Mouse (Mus musculus) ovary, postnatal 36 days (tissue): ENCODE data around the gene Aqp12.
"Not testable (repeated sequence)": the region's sequence is repeated elsewhere in the genome, so short reads cannot be mapped to it uniquely, and the experiment has no call there.

ENCODE experiments used
- DNase-seq: peaks from one replicate; pipeline ENCODE4 v3.0.0; 2022; ENCODE audit warnings: low spot score, mixed read lengths

Aqp12 gene

DNA sequence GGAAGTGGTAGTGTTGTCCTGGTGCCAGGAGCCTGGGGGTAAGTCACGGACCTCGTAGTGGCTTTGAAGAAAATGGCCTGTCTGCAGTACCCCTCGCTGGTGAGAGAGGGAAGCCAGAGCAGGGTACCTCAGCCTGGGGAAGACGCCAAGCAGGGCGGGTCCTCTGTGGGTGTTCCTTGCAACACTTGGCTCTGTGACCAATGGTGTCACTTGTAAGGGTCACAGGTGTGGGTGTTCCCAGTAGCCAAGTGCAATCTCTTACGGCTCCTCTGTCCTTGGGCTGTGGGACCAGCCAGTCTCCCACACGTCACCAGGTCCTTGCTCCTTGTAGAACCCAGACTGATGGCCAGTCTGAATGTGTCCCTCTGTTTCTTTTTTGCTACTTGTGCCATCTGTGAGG lies at the start of gene Aqp12:
Gene Aqp12 (plus strand): TSS at position 274 of the 400 bp plus-strand sequence.
- DNase-seq: no peak

DNA sequence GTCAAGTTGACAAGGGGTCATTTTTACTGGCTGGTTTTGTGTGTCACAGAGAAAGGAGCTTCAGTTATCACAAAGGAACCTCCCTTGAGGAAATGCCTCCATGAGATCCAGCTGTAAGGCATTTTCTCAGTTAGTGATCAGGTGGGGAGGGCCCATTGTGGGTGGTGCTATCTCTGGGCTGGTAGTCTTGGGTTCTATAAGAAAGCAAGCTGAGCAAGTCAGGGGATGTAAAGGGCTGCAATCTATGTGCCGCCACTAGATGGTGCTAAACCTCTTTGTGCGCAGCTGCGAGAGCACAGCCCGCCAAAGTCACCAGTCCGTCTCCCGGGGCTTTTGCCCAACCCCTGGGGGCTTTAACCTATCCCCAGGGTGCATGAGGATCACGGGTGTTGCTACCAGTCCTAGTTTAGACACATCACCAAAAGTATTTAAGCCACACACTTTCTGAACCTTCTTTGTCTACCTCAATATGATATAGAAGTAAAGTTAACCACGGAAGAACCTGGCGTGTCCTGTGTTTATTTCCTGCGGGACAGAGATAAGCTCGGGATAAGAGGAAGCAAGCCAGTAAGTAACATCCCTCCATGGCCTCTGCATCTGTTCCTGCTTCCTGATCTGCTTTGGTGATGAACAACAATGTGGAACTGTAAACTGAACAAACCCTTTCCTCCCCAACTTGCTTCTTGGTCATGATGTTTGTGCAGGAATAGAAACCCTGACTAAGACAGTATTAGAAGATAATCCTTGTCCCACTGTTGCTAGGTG lies 49.4 kb upstream of the Aqp12 start:
- peak; percentile 63 for DNase-seq

DNA sequence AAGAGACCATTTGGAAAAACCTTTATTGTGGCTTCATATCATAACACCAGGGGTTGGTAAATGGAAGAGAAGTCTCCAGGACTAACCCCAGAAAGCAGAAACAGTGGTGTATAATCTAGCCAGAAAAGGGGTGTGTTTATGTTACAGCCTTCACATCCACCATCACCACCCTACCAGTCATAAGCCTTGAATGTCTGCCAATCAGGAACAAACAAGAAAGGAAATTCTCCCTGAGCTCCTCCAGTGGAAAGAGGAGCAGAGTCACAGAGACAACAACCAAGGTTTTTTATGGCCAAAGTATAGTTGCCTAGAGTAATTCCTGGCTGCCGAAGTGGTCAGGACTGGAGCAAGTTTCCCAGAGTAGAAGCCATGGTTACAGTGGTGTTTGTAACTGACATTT lies 47.1 kb upstream of the Aqp12 start:
- DNase-seq: peak; percentile 1

DNA sequence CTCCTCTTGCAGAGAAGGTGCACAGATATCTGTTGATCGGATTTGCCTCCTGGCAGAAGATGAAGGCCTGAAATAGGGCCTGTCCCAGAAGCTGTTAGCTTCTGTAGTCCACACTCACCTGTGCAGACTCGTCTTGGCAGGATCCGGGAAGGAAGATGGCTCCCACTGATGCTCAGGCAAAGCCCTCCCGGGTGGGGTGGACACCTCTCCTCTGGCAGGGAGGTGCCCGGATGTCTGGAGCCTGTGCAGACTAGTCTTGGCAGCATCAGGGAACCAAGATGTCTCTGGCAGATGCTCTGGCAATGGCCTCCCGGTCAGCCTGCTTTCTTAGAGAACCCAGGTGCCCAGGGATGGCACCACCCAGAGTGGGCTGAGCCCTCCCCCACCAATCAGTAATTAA lies 35.3 kb upstream of the Aqp12 start:
- not testable (repeated sequence) for DNase-seq

DNA sequence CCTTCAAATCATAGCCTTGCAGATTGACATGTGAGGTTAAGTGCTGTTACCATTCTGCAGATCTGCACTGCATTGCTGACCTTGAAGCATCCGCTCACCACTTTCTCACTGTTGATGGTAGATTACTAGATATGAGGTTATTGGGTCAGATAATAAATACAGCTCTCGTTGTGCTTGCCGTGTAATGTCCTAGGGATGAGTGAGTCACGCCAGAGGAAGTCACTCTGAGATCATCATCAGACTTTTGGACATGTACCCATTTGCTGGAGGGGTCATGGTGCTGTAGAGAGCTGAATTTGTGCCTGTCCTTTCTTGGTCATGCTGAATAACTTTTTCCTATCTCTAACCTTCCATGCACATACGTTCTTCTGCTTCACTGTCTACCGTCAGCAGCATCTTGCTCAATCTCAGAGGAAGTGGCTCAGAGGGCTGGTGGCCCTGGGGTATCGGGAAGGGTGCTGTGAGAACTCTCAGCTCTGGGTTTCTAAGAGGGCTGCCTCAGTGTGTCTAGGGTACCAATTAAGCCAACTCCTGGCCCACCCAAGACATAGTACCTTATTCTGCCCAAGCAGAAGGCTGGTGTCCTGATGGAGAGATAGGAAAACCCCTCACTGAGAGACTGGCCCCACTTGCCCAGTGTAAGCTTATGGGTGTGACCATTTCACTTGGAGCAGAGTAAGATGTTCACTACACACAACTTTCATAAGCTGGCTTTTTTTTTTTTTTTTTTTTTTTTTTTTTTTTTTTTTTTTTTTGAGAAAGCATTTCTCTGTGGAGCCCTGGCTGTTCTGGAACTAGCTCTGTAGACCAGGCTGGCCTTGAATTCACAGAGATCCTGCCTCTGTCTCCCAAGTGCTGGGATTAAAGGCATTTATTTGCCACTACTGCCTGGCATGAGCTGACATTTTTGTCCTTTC lies 34.0 kb upstream of the Aqp12 start:
- no peak for DNase-seq

DNA sequence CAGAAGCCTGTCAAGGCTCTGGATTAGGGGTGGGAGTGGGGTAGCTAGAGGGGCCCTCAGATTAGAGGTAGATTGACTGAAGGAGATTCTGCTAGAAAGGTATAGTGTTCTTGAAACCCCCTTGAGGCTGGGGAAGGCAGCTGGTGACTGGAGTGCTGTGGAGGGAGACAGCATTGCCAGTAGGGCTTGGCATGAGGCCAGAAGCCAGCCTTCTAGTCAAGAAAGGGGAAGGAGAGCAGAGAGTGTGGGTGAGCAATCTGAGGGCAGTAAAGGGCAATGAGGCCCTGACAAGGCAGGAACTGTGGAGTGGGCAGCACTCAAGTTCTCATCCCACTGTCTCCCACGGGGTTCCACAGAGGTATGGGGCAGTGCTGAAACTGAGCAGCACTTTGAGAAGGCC lies 33.3 kb upstream of the Aqp12 start:
- DNase-seq: peak; percentile 47

DNA sequence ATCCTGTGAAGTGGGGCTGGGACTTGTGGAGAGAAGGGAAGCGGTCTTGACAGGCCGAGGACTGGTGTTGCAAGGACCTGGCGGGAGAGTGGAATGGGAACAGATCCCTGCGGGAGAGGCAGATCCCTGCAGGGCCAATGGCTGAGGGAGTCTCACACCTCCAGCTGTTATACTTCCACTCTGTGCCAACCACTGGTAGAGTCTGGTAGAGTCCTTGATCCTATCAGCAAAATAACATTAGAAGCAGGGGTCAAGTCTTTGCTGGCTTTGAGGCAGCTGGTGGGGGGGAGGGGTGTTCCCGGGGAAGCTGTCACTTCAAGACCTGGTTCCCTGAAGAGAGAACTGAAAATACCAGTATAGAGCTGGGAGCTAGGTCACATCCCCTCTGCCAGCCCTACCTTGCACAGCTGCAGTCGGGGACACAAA lies 30.0 kb upstream of the Aqp12 start:
- peak; percentile 34 for DNase-seq

DNA sequence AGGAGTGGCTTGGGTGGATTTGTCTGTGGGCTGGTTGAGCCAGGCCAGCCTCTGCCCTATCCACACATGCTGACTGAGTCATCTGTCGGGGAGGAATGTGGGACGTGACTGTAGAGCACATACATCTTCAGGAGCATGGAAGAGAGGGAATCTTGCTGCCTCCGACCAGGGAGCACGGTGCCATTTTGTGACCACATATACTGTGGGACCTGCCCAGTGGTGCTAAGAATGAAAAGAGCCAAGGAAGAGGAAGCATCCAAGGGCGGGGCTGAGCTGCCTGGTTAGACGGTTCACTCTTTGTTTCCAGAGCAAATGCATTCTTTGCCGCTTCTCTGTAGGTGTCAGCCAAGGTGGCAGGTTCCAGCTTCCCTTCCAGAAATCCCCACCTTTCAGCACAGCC lies 27.5 kb upstream of the Aqp12 start:
- DNase-seq: no peak

DNA sequence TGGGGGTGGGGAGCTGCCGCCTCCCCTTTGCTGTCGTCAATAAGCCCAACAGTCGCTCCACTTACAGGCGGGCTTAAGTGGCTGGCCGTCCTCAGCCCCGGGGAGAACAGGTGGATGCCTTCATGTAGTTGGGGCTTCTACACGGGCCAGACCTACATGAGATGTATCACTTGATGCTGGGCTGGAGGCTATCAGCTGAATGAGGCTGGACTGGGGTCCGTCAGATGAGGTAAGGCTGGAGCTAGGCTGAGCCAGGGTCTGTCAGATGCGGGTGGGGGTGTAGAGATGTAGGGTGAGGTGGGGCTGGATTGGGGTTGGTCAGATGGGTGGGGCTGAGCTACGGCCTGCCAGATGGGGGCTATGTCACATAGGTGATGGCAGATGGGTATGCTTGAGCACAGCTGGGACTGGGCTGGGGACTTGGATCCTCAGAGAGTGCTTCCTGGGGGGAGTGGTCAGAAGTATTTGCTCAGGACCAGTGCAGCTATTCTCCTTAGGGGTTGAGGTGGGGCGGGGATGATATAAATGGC lies 27.0 kb upstream of the Aqp12 start:
- DNase-seq: no peak

DNA sequence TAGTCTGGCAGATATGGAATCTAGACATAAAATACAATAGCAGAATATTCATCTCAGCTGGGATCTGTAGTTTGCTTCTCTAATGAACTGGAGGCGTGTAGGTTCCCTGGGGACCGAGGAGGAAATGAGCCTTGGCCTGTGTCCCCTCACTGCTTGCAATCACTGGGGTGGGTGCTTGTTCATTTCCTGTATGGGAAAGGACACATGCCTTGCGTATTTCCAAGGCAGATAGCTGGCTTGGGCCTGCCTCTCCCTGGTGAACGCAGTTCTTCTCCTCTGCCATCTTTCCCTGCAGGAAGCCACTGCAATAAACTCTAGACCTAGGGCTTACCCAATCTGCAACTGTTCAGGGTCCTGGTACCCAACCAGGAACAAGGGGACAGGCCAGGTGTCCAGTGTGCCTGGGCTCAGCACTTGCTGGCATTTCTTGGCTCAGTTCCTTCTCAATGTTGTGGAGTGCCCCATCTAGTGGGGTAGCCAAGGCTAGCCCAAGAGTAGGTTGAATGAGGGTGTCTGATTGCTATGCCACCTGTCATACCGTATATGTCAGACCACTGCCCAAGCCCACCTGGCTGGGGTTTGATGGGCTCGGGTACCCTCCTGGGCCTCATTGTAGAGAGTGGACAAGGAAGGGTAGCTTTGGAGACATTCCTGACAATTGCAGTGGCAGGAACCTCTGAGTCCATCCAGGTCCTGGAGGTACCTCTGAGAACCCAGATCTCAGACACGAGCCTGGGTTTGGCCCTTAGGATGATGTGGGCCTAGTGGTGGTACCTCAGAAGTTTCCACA lies 24.9 kb upstream of the Aqp12 start:
- no peak for DNase-seq

DNA sequence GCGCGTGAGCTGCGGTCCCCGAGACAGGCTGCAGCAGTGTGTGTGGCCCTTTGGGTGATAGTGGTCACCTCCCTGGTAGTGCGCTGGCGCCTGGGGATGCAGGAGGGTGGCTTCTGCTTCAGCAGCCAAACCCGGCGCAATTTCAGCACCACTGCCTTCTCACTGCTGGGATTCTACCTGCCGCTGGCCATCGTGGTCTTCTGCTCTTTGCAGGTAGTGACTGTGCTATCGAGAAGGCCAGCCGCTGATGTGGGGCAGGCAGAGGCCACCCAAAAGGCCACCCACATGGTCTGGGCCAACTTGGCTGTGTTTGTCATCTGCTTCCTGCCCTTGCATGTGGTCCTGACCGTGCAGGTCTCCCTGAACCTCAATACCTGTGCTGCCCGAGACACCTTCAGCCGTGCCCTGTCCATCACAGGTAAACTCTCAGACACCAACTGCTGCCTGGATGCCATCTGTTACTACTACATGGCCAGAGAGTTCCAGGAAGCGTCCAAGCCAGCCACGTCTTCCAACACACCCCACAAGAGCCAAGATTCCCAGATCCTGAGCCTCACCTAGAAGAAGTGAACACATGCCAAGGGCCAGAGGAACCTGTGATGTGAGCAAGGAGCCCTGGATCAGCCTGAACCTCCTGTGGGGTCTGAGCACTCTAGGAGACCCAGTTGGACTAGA lies 23.1 kb upstream of the Aqp12 start:
- no peak for DNase-seq

DNA sequence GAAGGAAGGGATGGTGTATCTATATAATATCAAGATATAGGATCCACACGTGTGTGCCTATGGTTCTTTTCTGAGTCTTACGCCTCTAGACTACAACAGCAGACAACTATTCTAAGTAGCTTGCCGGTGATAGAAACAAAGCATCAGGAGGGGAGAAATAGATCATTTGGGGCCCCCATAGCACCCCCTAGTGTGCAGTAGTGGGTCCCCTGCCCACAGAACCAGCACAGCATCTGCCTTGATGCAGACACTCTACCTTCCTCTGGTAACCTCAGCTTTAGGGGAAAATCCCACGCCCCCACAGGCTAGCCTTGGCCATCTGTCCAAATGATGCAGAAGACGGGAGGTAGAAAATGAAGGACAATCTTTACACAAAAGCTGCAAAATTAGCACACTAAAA lies 21.1 kb upstream of the Aqp12 start:
- DNase-seq: no peak

DNA sequence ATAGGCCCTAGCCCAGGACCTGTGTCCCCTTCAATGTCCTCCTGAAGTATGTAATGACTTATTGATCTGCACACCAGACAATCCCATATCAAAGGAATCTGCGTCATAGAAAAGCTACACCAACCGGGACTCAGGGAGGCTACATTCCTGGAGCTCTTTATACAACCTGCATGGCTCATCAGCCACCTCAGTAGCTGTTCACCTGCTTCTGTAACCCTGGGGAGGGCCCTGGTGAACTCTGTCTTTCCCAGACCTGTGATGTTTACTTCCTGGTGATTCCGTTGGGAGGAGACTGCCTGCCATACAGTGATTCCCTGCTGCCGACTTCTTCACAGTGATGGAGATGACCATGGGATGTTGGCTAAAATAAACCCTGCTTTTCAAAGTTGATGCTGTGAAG lies 17.2 kb upstream of the Aqp12 start:
- DNase-seq: no peak

DNA sequence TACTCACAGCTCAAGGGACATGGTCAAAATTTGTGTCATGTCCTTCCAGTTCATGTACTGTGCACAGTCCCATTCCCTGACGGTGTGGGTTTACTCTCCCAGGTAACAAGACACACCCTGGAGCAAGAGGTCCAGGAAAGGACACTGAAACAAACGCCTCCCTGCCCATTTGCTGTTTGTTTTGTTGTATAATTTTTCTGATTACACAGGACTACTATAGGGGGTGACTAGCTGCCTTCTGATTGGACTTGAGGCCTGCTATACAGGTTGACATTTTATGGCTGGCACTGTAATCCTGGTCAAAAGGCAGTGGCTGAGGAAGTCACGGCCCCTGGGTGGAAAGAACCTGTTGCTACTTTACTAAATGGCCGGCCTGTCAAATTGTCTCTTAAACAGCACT lies 16.2 kb upstream of the Aqp12 start:
- DNase-seq: no peak

DNA sequence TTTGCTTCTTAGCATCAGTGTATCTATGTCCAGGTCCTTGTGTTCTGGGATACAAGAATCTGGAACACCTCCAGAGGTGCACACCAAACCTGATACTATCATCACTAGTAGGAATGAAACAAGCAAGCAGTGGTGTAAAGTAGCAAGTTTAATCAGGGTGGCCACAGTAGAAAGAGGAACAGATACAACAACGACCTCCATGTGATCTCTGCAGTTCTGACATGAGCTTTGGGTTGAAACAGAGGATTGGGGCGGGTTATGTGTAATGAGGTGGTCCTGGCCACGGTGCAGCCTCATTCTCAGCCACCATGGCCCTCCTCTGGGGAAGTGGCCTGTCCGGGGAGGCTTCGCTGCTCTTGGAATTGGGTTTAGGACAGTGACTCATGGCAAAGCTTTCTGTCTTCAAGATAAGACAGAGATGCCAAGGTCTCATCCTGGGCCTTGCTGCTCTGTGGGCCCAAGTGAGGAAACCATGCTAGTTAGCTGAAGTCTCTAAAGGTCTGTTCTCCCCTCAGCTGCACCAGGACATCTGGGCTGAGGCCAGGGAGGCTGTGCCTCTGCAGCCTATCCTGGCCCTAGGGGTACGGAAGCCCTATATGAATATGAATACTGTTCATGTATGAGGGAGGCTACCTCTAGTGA lies 13.8 kb upstream of the Aqp12 start:
- no peak for DNase-seq

DNA sequence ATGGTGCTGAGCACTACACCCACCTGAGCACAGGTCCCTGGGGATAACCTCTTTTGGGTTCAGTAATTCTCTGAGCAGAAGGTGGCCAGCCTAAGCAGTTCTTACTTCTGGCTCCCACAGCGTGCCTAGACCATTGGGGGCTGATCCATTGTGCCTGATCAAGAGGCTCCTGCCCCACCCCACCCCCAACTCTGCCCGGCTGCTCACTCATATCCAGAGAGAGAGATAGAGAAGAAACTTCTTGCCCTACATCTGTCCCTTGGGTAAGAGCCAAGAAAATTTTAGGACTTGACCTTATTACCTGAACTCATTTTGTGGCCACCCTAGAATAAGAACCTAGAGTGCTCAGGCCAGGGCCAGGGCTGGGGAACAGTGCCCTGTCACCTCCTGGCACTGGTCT lies 13.3 kb upstream of the Aqp12 start:
- no peak for DNase-seq

DNA sequence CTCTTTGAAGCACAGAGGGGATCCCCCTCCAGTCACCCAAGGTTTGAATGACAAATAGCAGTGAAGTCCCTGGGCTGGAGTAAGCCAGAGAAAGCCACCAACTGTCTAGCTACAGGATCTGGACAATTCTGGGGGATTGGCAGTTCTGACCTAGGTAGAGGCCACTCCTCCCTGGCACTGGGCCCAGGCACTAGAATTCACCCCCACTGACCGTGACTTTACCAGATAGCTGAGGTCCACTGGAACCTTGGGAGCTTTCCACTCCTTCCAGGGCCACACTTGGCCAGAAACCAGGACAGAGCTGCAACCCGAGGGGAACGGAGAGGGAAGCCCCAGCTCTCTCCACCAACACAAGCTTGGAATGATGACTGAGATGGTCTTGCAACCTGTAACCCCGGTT lies 3.1 kb downstream of the Aqp12 start:
- DNase-seq: peak; percentile 81

DNA sequence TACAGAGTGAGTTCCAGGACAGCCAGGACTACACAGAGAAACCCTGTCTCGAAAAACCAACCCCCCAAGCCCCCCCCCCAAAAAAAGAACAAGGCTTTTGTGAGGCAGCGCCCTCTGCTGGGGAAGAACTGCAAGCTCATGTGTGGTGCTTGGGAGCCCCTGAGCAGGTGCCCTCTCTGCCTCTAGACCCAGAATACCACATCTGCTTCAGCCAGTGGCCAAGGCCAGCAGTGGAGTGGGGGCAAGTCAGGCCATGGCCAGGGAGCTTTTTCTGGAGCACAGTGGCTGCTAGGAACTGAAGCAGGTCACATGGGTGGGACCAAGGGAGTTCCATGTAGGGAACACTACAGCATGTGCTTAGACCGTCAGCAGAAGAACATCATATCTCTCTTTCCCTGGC lies 4.6 kb downstream of the Aqp12 start:
- peak; percentile 30 for DNase-seq

DNA sequence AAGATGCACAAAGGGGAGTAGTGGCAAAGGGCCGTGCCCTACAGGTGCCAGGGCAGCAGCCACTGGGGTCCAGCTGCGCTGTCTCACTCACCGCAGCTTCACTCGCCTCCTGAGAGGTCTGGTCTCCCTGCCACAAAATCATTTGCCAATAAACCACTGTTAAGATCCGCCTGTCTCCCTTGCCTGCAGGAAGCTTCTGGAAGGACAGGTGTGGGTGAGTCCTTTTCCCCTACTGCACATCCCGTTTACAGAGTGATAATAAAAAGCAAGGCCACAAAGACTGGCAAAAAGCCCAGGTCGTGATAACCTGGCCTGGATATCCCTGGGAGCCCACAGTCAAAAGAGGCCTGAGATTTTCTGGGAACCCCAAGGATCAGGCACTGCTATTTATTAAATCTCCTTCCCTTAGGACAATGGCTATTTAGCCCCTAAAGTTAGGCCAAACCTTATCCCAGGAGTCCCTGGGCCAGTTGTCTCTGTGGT lies 6.0 kb downstream of the Aqp12 start:
- peak; percentile 44 for DNase-seq

DNA sequence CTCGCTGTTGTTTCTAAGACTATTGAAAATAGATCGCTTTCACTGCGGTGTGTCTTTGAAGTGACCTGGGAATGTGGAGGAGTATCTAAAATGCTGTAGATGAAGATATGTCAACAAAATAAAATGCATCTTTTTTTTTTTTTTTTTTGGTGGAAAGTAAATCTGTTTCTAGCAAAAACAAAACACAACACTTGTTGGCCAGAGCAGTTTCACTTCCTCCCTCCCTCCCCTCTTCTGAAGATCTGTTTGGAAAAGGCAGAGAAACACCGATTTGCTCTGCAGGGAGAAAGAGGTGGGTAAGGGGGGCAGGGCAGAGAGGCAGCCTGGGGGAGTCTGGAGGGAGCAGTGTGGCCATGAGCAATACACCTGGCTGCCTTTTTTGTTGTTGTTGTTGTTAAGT lies 7.2 kb downstream of the Aqp12 start:
- DNase-seq: no peak

DNA sequence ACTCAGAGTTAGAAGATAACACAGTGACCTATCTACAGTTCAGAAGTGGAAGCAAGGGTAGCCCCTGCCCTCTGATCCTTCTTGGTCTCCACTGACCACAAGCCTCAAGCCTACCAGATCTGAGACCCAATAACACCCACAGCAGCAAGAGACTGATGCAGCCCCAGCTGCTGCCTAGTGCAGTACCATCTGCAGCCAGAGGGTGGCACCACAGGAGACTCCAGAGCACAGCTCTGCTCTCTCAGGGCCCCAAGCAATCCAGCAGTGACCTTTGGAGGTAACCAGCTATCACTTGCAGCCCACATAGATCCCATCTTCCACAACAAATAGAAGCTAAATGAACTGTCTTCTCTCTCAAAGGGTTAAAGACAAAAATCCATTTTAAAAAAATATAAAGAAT lies 8.3 kb downstream of the Aqp12 start:
- DNase-seq: peak; percentile 84
